Mouse (Mus musculus): ENCODE measurements around the gene Slmap. TPM values are rescaled to one million over a fixed set of nuclear protein-coding genes. Genes with fewer than 3 reads are reported as not detected.
"Not testable (repeated sequence)": the region's sequence is repeated elsewhere in the genome, so short reads cannot be mapped to it uniquely, and the experiment has no call there.

Gene Slmap
- total RNA-seq, 2 experiments from 2014 or later = 114 to 116 TPM

GRCm38 (mm10) chr14:26417088-26417487 lies 117.6 kb downstream of the Slmap start:
- DNase-seq (ENCODE audit: low spot score in 2 of 2) = no peak

GRCm38 (mm10) chr14:26413581-26413980 lies 121.2 kb downstream of the Slmap start:
- no peak for DNase-seq (ENCODE audit: low spot score in 2 of 2)

- DNase-seq (ENCODE audit: low spot score in 2 of 2) = no peak
These were observed 128.0 kb downstream of the Slmap start for GRCm38 (mm10) chr14:26406746-26407145.

- no peak for DNase-seq (ENCODE audit: low spot score in 2 of 2)
These were observed 136.1 kb downstream of the Slmap start for GRCm38 (mm10) chr14:26398508-26399160.

- DNase-seq (ENCODE audit: low spot score in 2 of 2) = no peak
These were observed 142.9 kb downstream of the Slmap start for GRCm38 (mm10) chr14:26391866-26392265.

GRCm38 (mm10) chr14:26388961-26389360 lies 145.8 kb downstream of the Slmap start:
- not testable (repeated sequence) for DNase-seq (ENCODE audit: low spot score in 2 of 2)

- DNase-seq (ENCODE audit: low spot score in 2 of 2) = not testable (repeated sequence)
These were observed 147.7 kb downstream of the Slmap start for GRCm38 (mm10) chr14:26386999-26387398.

GRCm38 (mm10) chr14:26385659-26386058 lies 149.1 kb downstream of the Slmap start:
- not testable (repeated sequence) for DNase-seq (ENCODE audit: low spot score in 2 of 2)

- DNase-seq (ENCODE audit: low spot score in 2 of 2) = no peak
These were observed 155.7 kb downstream of the Slmap start for GRCm38 (mm10) chr14:26379071-26379470.

- DNase-seq (ENCODE audit: low spot score in 2 of 2) = peak; percentile 26 to 70
These were observed 158.1 kb downstream of the Slmap start for GRCm38 (mm10) chr14:26376652-26377051.

Other genes starting within 250 kb of the Slmap start
- 10 to 100 TPM; 25.1 to 28.4 TPM for gene Dennd6a, start 38.9 kb upstream of the Slmap start, total RNA-seq (2021)
- 100 to 1,000 TPM; 105 to 110 TPM for gene Arf4, start 103.1 kb upstream of the Slmap start, total RNA-seq (2021)
- gene Pde12, start 135.0 kb upstream of the Slmap start, total RNA-seq (2021) = 1 to 10 TPM; 9.1 to 9.3 TPM
- under 1 TPM; 0.21 to 0.26 TPM for gene Dnah12, start 158.3 kb upstream of the Slmap start, total RNA-seq (2021)

All from left cerebral cortex, adult 18-20 months (tissue).